Mouse (Mus musculus): Measurements from ENCODE around the gene Zdhhc17. TPM values are rescaled to one million over a fixed set of nuclear protein-coding genes. Genes with fewer than 3 reads are reported as not detected.

The Zdhhc17 gene
- polyA plus RNA-seq, 1 experiment from 2014 or later: 23.2 TPM

- no peak overlapping the region for H3K4me3 ChIP-seq (ENCODE audit: low read depth, low read length)
- H3K9ac ChIP-seq (replicated peaks; ENCODE audit: low read length): no peak overlapping the region
- H3K36me3 ChIP-seq (replicated peaks; ENCODE audit: control insufficient read depth, insufficient read depth, low read depth, low read length): peaks cover 2% of the 10 kb centered on the region
- H3K4me2 ChIP-seq (ENCODE audit: low read depth, low read length): no peak overlapping the region
- no peaks in the 10 kb centered on the region for H3K4me1 ChIP-seq (ENCODE audit: control insufficient read depth, insufficient read depth, low read length)
- H3K9me3 ChIP-seq (replicated peaks; ENCODE audit: control insufficient read depth, low read length): no peaks in the 10 kb centered on the region
- 93% methylated on average over 3 of the region's 3 CpGs for WGBS
- no peaks in the 10 kb centered on the region for H3K27me3 ChIP-seq (ENCODE audit: control insufficient read depth, insufficient read depth, low read length)
- H3K27ac ChIP-seq (replicated peaks; ENCODE audit: low read depth, low read length): no peak overlapping the region
- DNase-seq (ENCODE audit: low spot score) (no peak), ATAC-seq (replicated peaks; ENCODE audit: insufficient number of reproducible peaks, low FRiP score, low TSS enrichment, low read depth) (no peak)
Measured at GRCm38 (mm10) chr10:110971044-110971443, 38.9 kb downstream of the Zdhhc17 start.

GRCm38 (mm10) chr10:110962172-110962571 is 47.8 kb downstream of the Zdhhc17 start:
- DNase-seq (ENCODE audit: low spot score): no peak
- H3K27ac ChIP-seq (replicated peaks; ENCODE audit: low read depth, low read length): no peak overlapping the region
- no peak for ATAC-seq (replicated peaks; ENCODE audit: insufficient number of reproducible peaks, low FRiP score, low TSS enrichment, low read depth)
- no peak overlapping the region for H3K9ac ChIP-seq (replicated peaks; ENCODE audit: low read length)
- no peaks in the 10 kb centered on the region for H3K4me1 ChIP-seq (ENCODE audit: control insufficient read depth, insufficient read depth, low read length)
- no peak overlapping the region for H3K4me3 ChIP-seq (ENCODE audit: low read depth, low read length)
- H3K4me2 ChIP-seq (ENCODE audit: low read depth, low read length): no peak overlapping the region
- no peaks in the 10 kb centered on the region for H3K36me3 ChIP-seq (replicated peaks; ENCODE audit: control insufficient read depth, insufficient read depth, low read depth, low read length)
- no peaks in the 10 kb centered on the region for H3K9me3 ChIP-seq (replicated peaks; ENCODE audit: control insufficient read depth, low read length)
- H3K27me3 ChIP-seq (ENCODE audit: control insufficient read depth, insufficient read depth, low read length): no peaks in the 10 kb centered on the region
- 41% methylated on average over 1 of the region's 1 CpGs for WGBS

- Histone ChIP-seq H3K36me3 (replicated peaks; ENCODE audit: control insufficient read depth, insufficient read depth, low read depth, low read length) (no peaks in the 10 kb centered on the region), H3K4me2 (ENCODE audit: low read depth, low read length) (no peak overlapping the region), H3K4me3 (ENCODE audit: low read depth, low read length) (no peak overlapping the region), H3K9ac (replicated peaks; ENCODE audit: low read length) (no peak overlapping the region), H3K9me3 (replicated peaks; ENCODE audit: control insufficient read depth, low read length) (no peaks in the 10 kb centered on the region), H3K27ac (replicated peaks; ENCODE audit: low read depth, low read length) (no peak overlapping the region), H3K4me1 (ENCODE audit: control insufficient read depth, insufficient read depth, low read length) (no peaks in the 10 kb centered on the region), H3K27me3 (ENCODE audit: control insufficient read depth, insufficient read depth, low read length) (no peaks in the 10 kb centered on the region)
- 88% methylated on average over 6 of the region's 6 CpGs for WGBS
- ATAC-seq (replicated peaks; ENCODE audit: insufficient number of reproducible peaks, low FRiP score, low TSS enrichment, low read depth) (no peak), DNase-seq (ENCODE audit: low spot score) (no peak)
Measured at GRCm38 (mm10) chr10:110960841-110961240, 49.1 kb downstream of the Zdhhc17 start.

GRCm38 (mm10) chr10:110959781-110960180 is 50.2 kb downstream of the Zdhhc17 start:
- Histone ChIP-seq H3K27ac (replicated peaks; ENCODE audit: low read depth, low read length) (no peak overlapping the region), H3K9me3 (replicated peaks; ENCODE audit: control insufficient read depth, low read length) (no peaks in the 10 kb centered on the region), H3K4me3 (ENCODE audit: low read depth, low read length) (no peak overlapping the region), H3K4me1 (ENCODE audit: control insufficient read depth, insufficient read depth, low read length) (no peaks in the 10 kb centered on the region), H3K36me3 (replicated peaks; ENCODE audit: control insufficient read depth, insufficient read depth, low read depth, low read length) (peaks cover 4% of the 10 kb centered on the region), H3K27me3 (ENCODE audit: control insufficient read depth, insufficient read depth, low read length) (no peaks in the 10 kb centered on the region), H3K4me2 (ENCODE audit: low read depth, low read length) (no peak overlapping the region), H3K9ac (replicated peaks; ENCODE audit: low read length) (no peak overlapping the region)
- 90% methylated on average over 8 of the region's 8 CpGs for WGBS
- ATAC-seq (replicated peaks; ENCODE audit: insufficient number of reproducible peaks, low FRiP score, low TSS enrichment, low read depth) (no peak), DNase-seq (ENCODE audit: low spot score) (no peak)

- H3K4me1 ChIP-seq (ENCODE audit: control insufficient read depth, insufficient read depth, low read length): no peaks in the 10 kb centered on the region
- H3K4me2 ChIP-seq (ENCODE audit: low read depth, low read length): no peak overlapping the region
- no peak overlapping the region for H3K27ac ChIP-seq (replicated peaks; ENCODE audit: low read depth, low read length)
- ATAC-seq (replicated peaks; ENCODE audit: insufficient number of reproducible peaks, low FRiP score, low TSS enrichment, low read depth) (no peak), DNase-seq (ENCODE audit: low spot score) (no peak)
- no peaks in the 10 kb centered on the region for H3K9me3 ChIP-seq (replicated peaks; ENCODE audit: control insufficient read depth, low read length)
- H3K27me3 ChIP-seq (ENCODE audit: control insufficient read depth, insufficient read depth, low read length): no peaks in the 10 kb centered on the region
- peaks cover 5% of the 10 kb centered on the region for H3K36me3 ChIP-seq (replicated peaks; ENCODE audit: control insufficient read depth, insufficient read depth, low read depth, low read length)
- H3K4me3 ChIP-seq (ENCODE audit: low read depth, low read length): no peak overlapping the region
- WGBS: 91% methylated on average over 6 of the region's 6 CpGs
- H3K9ac ChIP-seq (replicated peaks; ENCODE audit: low read length): no peak overlapping the region
Measured at GRCm38 (mm10) chr10:110958879-110959278, 51.1 kb downstream of the Zdhhc17 start.

- Histone ChIP-seq H3K36me3 (replicated peaks; ENCODE audit: control insufficient read depth, insufficient read depth, low read depth, low read length) (peaks cover 5% of the 10 kb centered on the region), H3K9ac (replicated peaks; ENCODE audit: low read length) (no peak overlapping the region), H3K4me1 (ENCODE audit: control insufficient read depth, insufficient read depth, low read length) (no peaks in the 10 kb centered on the region), H3K27me3 (ENCODE audit: control insufficient read depth, insufficient read depth, low read length) (no peaks in the 10 kb centered on the region), H3K4me3 (ENCODE audit: low read depth, low read length) (no peak overlapping the region), H3K4me2 (ENCODE audit: low read depth, low read length) (no peak overlapping the region), H3K27ac (replicated peaks; ENCODE audit: low read depth, low read length) (no peak overlapping the region), H3K9me3 (replicated peaks; ENCODE audit: control insufficient read depth, low read length) (no peaks in the 10 kb centered on the region)
- DNase-seq (ENCODE audit: low spot score) (no peak), ATAC-seq (replicated peaks; ENCODE audit: insufficient number of reproducible peaks, low FRiP score, low TSS enrichment, low read depth) (no peak)
- WGBS: 88% methylated on average over 9 of the region's 9 CpGs
Measured at GRCm38 (mm10) chr10:110952937-110953451, 56.9 kb downstream of the Zdhhc17 start.

GRCm38 (mm10) chr10:110952271-110952670 is 57.7 kb downstream of the Zdhhc17 start:
- Histone ChIP-seq H3K36me3 (replicated peaks; ENCODE audit: control insufficient read depth, insufficient read depth, low read depth, low read length) (peaks cover 5% of the 10 kb centered on the region), H3K9me3 (replicated peaks; ENCODE audit: control insufficient read depth, low read length) (no peaks in the 10 kb centered on the region), H3K27me3 (ENCODE audit: control insufficient read depth, insufficient read depth, low read length) (no peaks in the 10 kb centered on the region), H3K4me2 (ENCODE audit: low read depth, low read length) (no peak overlapping the region), H3K4me3 (ENCODE audit: low read depth, low read length) (no peak overlapping the region), H3K4me1 (ENCODE audit: control insufficient read depth, insufficient read depth, low read length) (no peaks in the 10 kb centered on the region), H3K9ac (replicated peaks; ENCODE audit: low read length) (no peak overlapping the region), H3K27ac (replicated peaks; ENCODE audit: low read depth, low read length) (no peak overlapping the region)
- WGBS: 93% methylated on average over 8 of the region's 8 CpGs
- DNase-seq (ENCODE audit: low spot score): no peak
- no peak for ATAC-seq (replicated peaks; ENCODE audit: insufficient number of reproducible peaks, low FRiP score, low TSS enrichment, low read depth)

GRCm38 (mm10) chr10:110951748-110952147 is 58.2 kb downstream of the Zdhhc17 start:
- no peaks in the 10 kb centered on the region for H3K27me3 ChIP-seq (ENCODE audit: control insufficient read depth, insufficient read depth, low read length)
- no peak overlapping the region for H3K9ac ChIP-seq (replicated peaks; ENCODE audit: low read length)
- H3K4me1 ChIP-seq (ENCODE audit: control insufficient read depth, insufficient read depth, low read length): no peaks in the 10 kb centered on the region
- no peaks in the 10 kb centered on the region for H3K9me3 ChIP-seq (replicated peaks; ENCODE audit: control insufficient read depth, low read length)
- H3K27ac ChIP-seq (replicated peaks; ENCODE audit: low read depth, low read length): no peak overlapping the region
- no peak overlapping the region for H3K4me3 ChIP-seq (ENCODE audit: low read depth, low read length)
- H3K4me2 ChIP-seq (ENCODE audit: low read depth, low read length): no peak overlapping the region
- H3K36me3 ChIP-seq (replicated peaks; ENCODE audit: control insufficient read depth, insufficient read depth, low read depth, low read length): peaks cover 5% of the 10 kb centered on the region
- ATAC-seq (replicated peaks; ENCODE audit: insufficient number of reproducible peaks, low FRiP score, low TSS enrichment, low read depth): no peak
- DNase-seq (ENCODE audit: low spot score): no peak
- 86% methylated on average over 4 of the region's 4 CpGs for WGBS

All from embryonic facial prominence, embryonic 11.5 days (tissue).